Mouse (Mus musculus) stomach, embryonic 14.5 days (tissue): ENCODE data around the gene Tmem125. TPM values are rescaled to one million over a fixed set of nuclear protein-coding genes. Genes with fewer than 3 reads are reported as not detected.

ENCODE experiments used
- ATAC-seq: fragments of 200-750 bp; cut with Nextera tagmentation; 2 replicates; pipeline ENCODE4 v1.8.0; 2017; ENCODE audit warnings: low read depth, moderate TSS enrichment; ENCODE audit not compliant: insufficient number of reproducible peaks, insufficient read depth, low FRiP score
- H3K27ac ChIP-seq: fragments of 300-500 bp; sonication (generic); 2 replicates; pipeline ENCODE4 v1.5.1; 2014; ENCODE audit warnings: mild to moderate bottlenecking, low read length, moderate library complexity, mixed read lengths
- H3K27me3 ChIP-seq: fragments of 300-500 bp; sonication (generic); 2 replicates; pipeline ENCODE4 v1.6.1; 2014; ENCODE audit warnings: low read length, control low read depth, mixed read lengths; ENCODE audit not compliant: control insufficient read depth, insufficient read depth
- H3K36me3 ChIP-seq: fragments of 300-500 bp; sonication (generic); 2 replicates; pipeline ENCODE4 v1.6.1; 2014; ENCODE audit warnings: mild to moderate bottlenecking, control low read depth, low read length, moderate library complexity, mixed read lengths; ENCODE audit not compliant: control insufficient read depth, insufficient read depth
- H3K4me1 ChIP-seq: fragments of 300-500 bp; sonication (generic); 2 replicates; pipeline ENCODE4 v1.6.1; 2014; ENCODE audit warnings: low read length, control low read depth, mixed read lengths; ENCODE audit not compliant: control insufficient read depth, insufficient read depth
- H3K4me2 ChIP-seq: fragments of 300-500 bp; sonication (generic); replicated peaks from 2 replicates; pipeline ENCODE4 v1.6.1; 2014; ENCODE audit warnings: low read depth, low read length, control low read depth
- H3K4me3 ChIP-seq: fragments of 300-500 bp; sonication (generic); 2 replicates; pipeline ENCODE4 v1.5.1; 2014; ENCODE audit warnings: low read depth, low read length, control low read depth
- H3K9ac ChIP-seq: fragments of 300-500 bp; sonication (generic); replicated peaks from 2 replicates; pipeline ENCODE4 v1.6.1; 2014; ENCODE audit warnings: low read depth, mild to moderate bottlenecking, control low read depth, low read length, moderate library complexity, mixed read lengths
- H3K9me3 ChIP-seq: fragments of 300-500 bp; sonication (generic); 2 replicates; pipeline ENCODE4 v1.6.1; 2016; ENCODE audit warnings: low read depth, low read length, control low read depth; ENCODE audit not compliant: control insufficient read depth
- WGBS: fragments of 180-500 bp; shearing (Covaris S2); extraction: QIAGEN DNeasy Blood & Tissue Kit; methylation state at CpG from one replicate; pipeline ENCODE4 v1.1.7; 2014; 5-methylcytosine and 5-hydroxymethylcytosine counted together
- polyA plus RNA-seq: library from polyadenylated mRNA; unstranded; fragments of >200 nt; fragmentation: Nextera tagmentation; extraction: Ambion mirVana; gene quantifications from 2 replicates; pipeline ENCODE4 v1.2.1, GENCODE M21; 2014

Tmem125 gene
- polyA plus RNA-seq, result 5.0 and 6.5 TPM in 2 replicates

GRCm38 (mm10) chr4:118543592-118544260 is at the start of gene Tmem125:
Gene Tmem125, minus strand, starts transcription at chr4:118544044.
- peak within 1 kb of the TSS; percentile 27 for H3K4me3 ChIP-seq
- 0 out of 2 replicates have a peak, but pooled peaks cover 8% of the 10 kb centered on the region for H3K4me1 ChIP-seq
- H3K9me3 ChIP-seq, result no peaks in the 10 kb centered on the region
- ATAC-seq, result peak; percentile 89
- H3K27me3 ChIP-seq, result no peaks in the 10 kb centered on the region
- peak within 1 kb of the TSS; percentile 48 for H3K4me2 ChIP-seq
- H3K36me3 ChIP-seq, result no peaks in the 10 kb centered on the region
- 1% methylated on average over 24 of the region's 24 CpGs for WGBS
- peak within 1 kb of the TSS; percentile 82 for H3K27ac ChIP-seq
- no peak within 1 kb of the TSS for H3K9ac ChIP-seq

GRCm38 (mm10) chr4:118589733-118590130 is 45.9 kb upstream of the Tmem125 start:
- Histone ChIP-seq H3K4me2 (no peak overlapping the region), H3K9me3 (no peaks in the 10 kb centered on the region), H3K4me3 (no peak overlapping the region), H3K27me3 (no peaks in the 10 kb centered on the region), H3K36me3 (no peaks in the 10 kb centered on the region), H3K27ac (no peak overlapping the region), H3K4me1 (0 out of 2 replicates have a peak, but pooled peaks cover 3% of the 10 kb centered on the region), H3K9ac (no peak overlapping the region)
- no peak for ATAC-seq
- 15% methylated on average over 7 of the region's 7 CpGs for WGBS

- Histone ChIP-seq H3K9ac (no peak overlapping the region), H3K4me2 (no peak overlapping the region), H3K27ac (no peak overlapping the region), H3K27me3 (no peaks in the 10 kb centered on the region), H3K4me1 (0 out of 2 replicates have a peak, but pooled peaks cover 3% of the 10 kb centered on the region), H3K36me3 (no peaks in the 10 kb centered on the region), H3K4me3 (no peak overlapping the region), H3K9me3 (no peaks in the 10 kb centered on the region)
- WGBS, result 70% methylated on average over 12 of the region's 12 CpGs
- ATAC-seq, result no peak
These were observed 45.3 kb upstream of the Tmem125 start for GRCm38 (mm10) chr4:118589053-118589732.

- Histone ChIP-seq H3K9me3 (no peaks in the 10 kb centered on the region), H3K27ac (no peak overlapping the region)
- 95% methylated on average over 8 of the region's 8 CpGs for WGBS
These were observed 38.8 kb upstream of the Tmem125 start for GRCm38 (mm10) chr4:118582629-118583028.

GRCm38 (mm10) chr4:118581508-118581907 is 37.7 kb upstream of the Tmem125 start:
- H3K4me3 ChIP-seq, result no peak overlapping the region
- ATAC-seq, result no peak
- no peaks in the 10 kb centered on the region for H3K4me1 ChIP-seq
- no peak overlapping the region for H3K4me2 ChIP-seq
- H3K27ac ChIP-seq, result no peak overlapping the region
- H3K36me3 ChIP-seq, result no peaks in the 10 kb centered on the region
- no peaks in the 10 kb centered on the region for H3K9me3 ChIP-seq
- no peak overlapping the region for H3K9ac ChIP-seq
- WGBS, result 39% methylated on average over 11 of the region's 11 CpGs
- no peaks in the 10 kb centered on the region for H3K27me3 ChIP-seq

More at GRCm38 (mm10) chr4:118582629-118583028, 38.8 kb upstream of the Tmem125 start:
- Histone ChIP-seq H3K9ac (no peak overlapping the region), H3K4me1 (0 out of 2 replicates have a peak, but pooled peaks cover 3% of the 10 kb centered on the region), H3K4me2 (no peak overlapping the region), H3K4me3 (no peak overlapping the region), H3K27me3 (no peaks in the 10 kb centered on the region), H3K36me3 (no peaks in the 10 kb centered on the region)
- ATAC-seq, result no peak

- Histone ChIP-seq H3K9ac (no peak overlapping the region), H3K9me3 (no peaks in the 10 kb centered on the region), H3K36me3 (no peaks in the 10 kb centered on the region), H3K4me1 (no peaks in the 10 kb centered on the region), H3K4me2 (no peak overlapping the region), H3K4me3 (no peak overlapping the region), H3K27ac (no peak overlapping the region), H3K27me3 (no peaks in the 10 kb centered on the region)
- WGBS, result 47% methylated on average over 13 of the region's 13 CpGs
- no peak for ATAC-seq
These were observed 35.5 kb upstream of the Tmem125 start for GRCm38 (mm10) chr4:118579313-118579712.

- no peak overlapping the region for H3K27ac ChIP-seq
- no peaks in the 10 kb centered on the region for H3K36me3 ChIP-seq
- 2% methylated on average over 6 of the region's 6 CpGs for WGBS
- no peaks in the 10 kb centered on the region for H3K9me3 ChIP-seq
- H3K4me1 ChIP-seq, result no peaks in the 10 kb centered on the region
- no peak overlapping the region for H3K9ac ChIP-seq
- H3K4me2 ChIP-seq, result no peak overlapping the region
- 0 out of 2 replicates have a peak, but pooled peaks have one; percentile 28 for ATAC-seq
- no peak overlapping the region for H3K4me3 ChIP-seq
- H3K27me3 ChIP-seq, result no peaks in the 10 kb centered on the region
These were observed 32.3 kb upstream of the Tmem125 start for GRCm38 (mm10) chr4:118576097-118576496.

- H3K27ac ChIP-seq, result no peak overlapping the region
- no peak overlapping the region for H3K9ac ChIP-seq
- H3K4me3 ChIP-seq, result no peak overlapping the region
- no peaks in the 10 kb centered on the region for H3K27me3 ChIP-seq
- no peak overlapping the region for H3K4me2 ChIP-seq
- no peaks in the 10 kb centered on the region for H3K36me3 ChIP-seq
- no peaks in the 10 kb centered on the region for H3K4me1 ChIP-seq
- H3K9me3 ChIP-seq, result no peaks in the 10 kb centered on the region
- no peak for ATAC-seq
- WGBS, result 80% methylated on average over 15 of the region's 15 CpGs
These were observed 27.6 kb upstream of the Tmem125 start for GRCm38 (mm10) chr4:118571441-118571840.
